Mouse (Mus musculus): ENCODE data around the gene Ezr. TPM values are rescaled to one million over a fixed set of nuclear protein-coding genes. Genes with fewer than 3 reads are reported as not detected.
A peak's percentile ranks its signal among the peaks of the same experiment; 100 is the strongest.

Gene Ezr
- polyA plus RNA-seq, 1 experiment from 2014 or later = 232 TPM

DNA sequence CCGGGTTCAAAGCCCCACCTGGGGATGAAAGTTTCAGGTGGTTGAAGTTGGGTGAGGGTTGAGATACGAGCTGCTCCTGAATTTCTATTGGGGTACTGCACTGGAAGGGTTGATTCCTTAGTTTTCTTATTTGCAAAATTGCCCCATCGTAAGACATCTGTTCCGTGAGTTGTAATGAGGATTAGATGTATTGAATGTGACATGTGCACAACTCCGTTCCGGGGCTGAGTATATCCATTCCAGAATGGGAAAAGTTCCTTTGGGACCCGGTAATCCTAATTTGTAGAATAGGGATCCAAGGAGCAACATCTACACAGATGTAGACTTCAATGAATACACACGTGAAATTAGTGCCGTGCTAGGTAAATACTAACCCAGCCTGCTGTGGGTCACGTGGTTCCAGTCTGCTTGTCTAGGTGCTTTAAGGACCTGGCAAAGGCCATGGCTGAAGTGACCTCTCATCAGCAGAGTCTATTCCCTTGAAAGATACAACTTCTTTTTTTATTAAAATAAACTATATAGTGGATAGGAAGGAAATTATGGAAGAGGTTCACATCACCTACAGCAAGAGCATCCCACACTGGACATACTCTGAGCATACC lies 1.3 kb upstream of the Ezr start:
- peak overlapping the region; percentile 86 for H3K4me3 ChIP-seq (replicated peaks)
- H3K27ac ChIP-seq = peak overlapping the region; percentile 96
- WGBS = 34% methylated on average over 10 of the region's 10 CpGs
- no peaks in the 10 kb centered on the region for H3K9me3 ChIP-seq
- no peak for ATAC-seq
- H3K27me3 ChIP-seq (replicated peaks) = no peaks in the 10 kb centered on the region
- H3K4me1 ChIP-seq (replicated peaks) = peaks cover 8% of the 10 kb centered on the region; the same call in 1 of the 2 replicates
- H3K36me3 ChIP-seq = no peaks in the 10 kb centered on the region
- peak overlapping the region; percentile 79 for H3K4me2 ChIP-seq (replicated peaks)
- peak overlapping the region; percentile 81 for H3K9ac ChIP-seq

DNA sequence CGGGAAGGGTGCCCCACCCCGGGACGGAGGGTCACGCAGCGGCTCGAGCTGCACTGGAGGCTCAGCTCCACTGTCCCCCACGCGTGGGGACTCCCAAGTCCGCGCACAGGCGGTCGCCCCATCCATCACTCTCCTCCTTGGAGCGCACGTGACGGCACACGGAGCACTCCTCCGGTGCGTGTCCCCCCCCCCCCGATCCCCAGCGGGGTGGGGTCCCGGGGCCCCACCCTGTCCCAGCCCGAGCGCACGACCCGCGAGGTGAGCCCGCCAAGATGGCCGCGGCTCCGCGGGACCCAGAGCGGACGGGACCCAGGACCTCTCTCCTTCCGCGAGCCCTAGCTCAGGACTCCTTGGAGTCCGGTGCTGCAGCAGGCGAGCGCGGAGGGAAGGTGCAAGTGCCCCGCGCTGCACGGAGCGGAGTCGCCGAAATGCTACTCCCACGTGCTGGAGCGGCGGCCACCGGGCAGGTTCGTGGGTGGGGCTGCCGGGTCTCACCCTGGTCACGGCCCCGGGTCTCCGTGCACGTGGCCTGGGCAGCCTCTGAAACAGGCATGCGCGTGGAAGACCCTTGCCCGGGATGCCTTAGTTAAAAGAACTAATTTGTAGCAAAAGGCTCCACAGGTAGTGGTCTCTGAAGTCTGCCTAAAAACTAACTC lies 550 bp upstream of the Ezr start:
- Histone ChIP-seq H3K4me1 (replicated peaks) (peaks cover 13% of the 10 kb centered on the region; the same call in 1 of the 2 replicates), H3K9ac (peak overlapping the region; percentile 81), H3K4me3 (replicated peaks) (peak overlapping the region; percentile 86), H3K27ac (peak overlapping the region; percentile 96), H3K4me2 (replicated peaks) (peak overlapping the region; percentile 79), H3K36me3 (no peaks in the 10 kb centered on the region), H3K9me3 (no peaks in the 10 kb centered on the region), H3K27me3 (replicated peaks) (no peaks in the 10 kb centered on the region)
- ATAC-seq = peak; percentile 75
- under 1% methylated on average over 58 of the region's 58 CpGs for WGBS

- ATAC-seq = peak; percentile 5; the same call in 1 of the 2 replicates
- Histone ChIP-seq H3K9ac (peak overlapping the region; percentile 81), H3K4me3 (replicated peaks) (peak overlapping the region; percentile 86), H3K27ac (peak overlapping the region; percentile 96), H3K4me2 (replicated peaks) (peak overlapping the region; percentile 79), H3K27me3 (replicated peaks) (no peaks in the 10 kb centered on the region), H3K36me3 (no peaks in the 10 kb centered on the region), H3K9me3 (no peaks in the 10 kb centered on the region), H3K4me1 (replicated peaks) (peaks cover 20% of the 10 kb centered on the region)
- WGBS = 1% methylated on average over 21 of the region's 21 CpGs
These were observed 504 bp downstream of the Ezr start for GRCm38 (mm10) chr17:6782033-6782526.

- Histone ChIP-seq H3K9me3 (no peaks in the 10 kb centered on the region), H3K36me3 (no peaks in the 10 kb centered on the region), H3K27me3 (replicated peaks) (no peaks in the 10 kb centered on the region), H3K4me2 (replicated peaks) (peak overlapping the region; percentile 88), H3K4me3 (replicated peaks) (peak overlapping the region; percentile 86), H3K9ac (no peak overlapping the region; the same call in 1 of the 2 replicates), H3K4me1 (replicated peaks) (peaks cover 26% of the 10 kb centered on the region), H3K27ac (no peak overlapping the region)
- WGBS = 35% methylated on average over 6 of the region's 6 CpGs
- ATAC-seq = no peak
These were observed 1.3 kb downstream of the Ezr start for GRCm38 (mm10) chr17:6781273-6781672.

DNA sequence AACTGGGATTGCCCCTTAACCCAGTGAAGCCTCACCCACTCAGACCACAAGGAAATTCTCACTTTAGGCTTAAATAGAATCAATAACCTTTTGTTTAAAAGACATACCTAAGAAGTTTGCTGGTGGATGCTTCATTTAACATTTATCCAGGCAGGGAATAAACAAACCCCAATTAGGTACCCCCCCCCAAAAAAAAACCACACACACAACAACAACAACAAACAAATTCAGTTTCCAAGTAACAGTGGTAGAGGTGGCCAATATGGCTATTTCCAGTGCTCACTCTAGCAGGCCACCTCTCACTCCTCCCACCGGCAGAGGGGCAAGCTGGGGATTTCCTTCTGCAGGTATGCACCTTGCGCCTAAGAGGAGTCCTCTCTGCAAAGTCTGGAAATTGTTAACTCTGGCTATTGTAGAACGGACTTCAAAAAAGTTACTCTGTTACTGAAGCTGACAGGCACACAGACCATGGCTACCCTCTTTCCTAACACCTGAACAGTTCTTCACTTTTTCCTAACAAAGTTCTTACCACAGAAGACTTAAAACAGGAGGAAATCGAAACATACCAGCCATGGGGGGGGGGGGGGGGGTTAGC lies 2.0 kb downstream of the Ezr start:
- Histone ChIP-seq H3K9me3 (no peaks in the 10 kb centered on the region), H3K36me3 (no peaks in the 10 kb centered on the region), H3K4me2 (replicated peaks) (peak overlapping the region; percentile 88), H3K27me3 (replicated peaks) (no peaks in the 10 kb centered on the region), H3K4me3 (replicated peaks) (peak overlapping the region; percentile 86), H3K9ac (no peak overlapping the region), H3K27ac (0 out of 2 replicates have a peak overlapping the region, but pooled peaks have one; percentile 27), H3K4me1 (replicated peaks) (peaks cover 28% of the 10 kb centered on the region)
- 38% methylated on average over 4 of the region's 4 CpGs for WGBS
- ATAC-seq = no peak

- 19% methylated on average over 7 of the region's 7 CpGs for WGBS
- H3K4me1 ChIP-seq (replicated peaks) = peaks cover 28% of the 10 kb centered on the region
- H3K9me3 ChIP-seq = no peaks in the 10 kb centered on the region
- H3K36me3 ChIP-seq = no peaks in the 10 kb centered on the region
- H3K4me3 ChIP-seq (replicated peaks) = peak overlapping the region; percentile 86
- H3K9ac ChIP-seq = peak overlapping the region; percentile 48; the same call in 1 of the 2 replicates
- H3K27me3 ChIP-seq (replicated peaks) = no peaks in the 10 kb centered on the region
- 0 out of 2 replicates have a peak, but pooled peaks have one; percentile 5 for ATAC-seq
- peak overlapping the region; percentile 88 for H3K4me2 ChIP-seq (replicated peaks)
- peak overlapping the region; percentile 81 for H3K27ac ChIP-seq
These were observed 3.0 kb downstream of the Ezr start for GRCm38 (mm10) chr17:6779632-6780031.

- WGBS = 6% methylated on average over 23 of the region's 23 CpGs
- peak; percentile 11; the same call in 1 of the 2 replicates for ATAC-seq
- Histone ChIP-seq H3K27me3 (replicated peaks) (no peaks in the 10 kb centered on the region), H3K4me2 (replicated peaks) (peak overlapping the region; percentile 88), H3K4me1 (replicated peaks) (peaks cover 30% of the 10 kb centered on the region), H3K9me3 (no peaks in the 10 kb centered on the region), H3K4me3 (replicated peaks) (peak overlapping the region; percentile 86), H3K36me3 (no peaks in the 10 kb centered on the region), H3K27ac (peak overlapping the region; percentile 81), H3K9ac (peak overlapping the region; percentile 48)
These were observed 3.6 kb downstream of the Ezr start for GRCm38 (mm10) chr17:6778771-6779509.

DNA sequence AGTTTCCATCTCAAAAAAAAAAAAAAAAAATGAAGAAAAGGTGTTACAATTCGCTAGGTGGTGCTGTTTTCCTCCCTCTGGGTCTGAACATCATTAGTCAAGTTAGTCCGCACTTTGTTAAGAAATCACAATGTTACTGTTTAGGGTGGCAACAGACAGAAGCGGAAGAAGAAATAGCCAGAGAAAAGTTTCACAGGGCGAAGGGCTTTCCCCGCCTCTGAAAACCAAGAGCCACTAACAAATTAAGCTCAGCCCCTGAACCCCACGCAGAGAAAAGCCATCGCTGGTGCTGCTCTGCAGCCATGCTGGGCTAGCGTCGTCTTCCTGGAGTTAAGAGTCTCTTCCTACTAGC lies 4.3 kb downstream of the Ezr start:
- Histone ChIP-seq H3K9me3 (no peaks in the 10 kb centered on the region), H3K9ac (peak overlapping the region; percentile 48), H3K27me3 (replicated peaks) (no peaks in the 10 kb centered on the region), H3K4me3 (replicated peaks) (peak overlapping the region; percentile 86), H3K36me3 (no peaks in the 10 kb centered on the region), H3K4me2 (replicated peaks) (peak overlapping the region; percentile 88), H3K4me1 (replicated peaks) (peaks cover 35% of the 10 kb centered on the region), H3K27ac (peak overlapping the region; percentile 81)
- WGBS = 2% methylated on average over 9 of the region's 9 CpGs
- no peak for ATAC-seq

GRCm38 (mm10) chr17:6777629-6778331 lies 4.8 kb downstream of the Ezr start:
- Histone ChIP-seq H3K4me3 (replicated peaks) (no peak overlapping the region), H3K27ac (peak overlapping the region; percentile 30; the same call in 1 of the 2 replicates)
- WGBS = 56% methylated on average over 12 of the region's 12 CpGs

GRCm38 (mm10) chr17:6777061-6777460 lies 5.5 kb downstream of the Ezr start:
- no peaks in the 10 kb centered on the region for H3K27me3 ChIP-seq (replicated peaks)
- H3K36me3 ChIP-seq = no peaks in the 10 kb centered on the region
- peak overlapping the region; percentile 88 for H3K4me2 ChIP-seq (replicated peaks)
- 0 out of 2 replicates have a peak overlapping the region, but pooled peaks have one; percentile 56 for H3K27ac ChIP-seq
- no peak overlapping the region for H3K9ac ChIP-seq
- 52% methylated on average over 6 of the region's 6 CpGs for WGBS
- no peaks in the 10 kb centered on the region for H3K9me3 ChIP-seq
- ATAC-seq = no peak
- no peak overlapping the region for H3K4me3 ChIP-seq (replicated peaks)
- H3K4me1 ChIP-seq (replicated peaks) = peaks cover 34% of the 10 kb centered on the region

More at GRCm38 (mm10) chr17:6777629-6778331, 4.8 kb downstream of the Ezr start:
- ATAC-seq = no peak
- peak overlapping the region; percentile 88 for H3K4me2 ChIP-seq (replicated peaks)
- H3K9ac ChIP-seq = no peak overlapping the region
- H3K9me3 ChIP-seq = no peaks in the 10 kb centered on the region
- no peaks in the 10 kb centered on the region for H3K36me3 ChIP-seq
- peaks cover 35% of the 10 kb centered on the region for H3K4me1 ChIP-seq (replicated peaks)
- H3K27me3 ChIP-seq (replicated peaks) = no peaks in the 10 kb centered on the region

- H3K9ac ChIP-seq = no peak overlapping the region
- peak overlapping the region; percentile 88; the same call in 1 of the 2 replicates for H3K4me2 ChIP-seq (replicated peaks)
- H3K27ac ChIP-seq = no peak overlapping the region
- H3K9me3 ChIP-seq = no peaks in the 10 kb centered on the region
- ATAC-seq = no peak
- H3K4me3 ChIP-seq (replicated peaks) = no peak overlapping the region
- H3K4me1 ChIP-seq (replicated peaks) = peaks cover 36% of the 10 kb centered on the region
- WGBS = 34% methylated on average over 5 of the region's 5 CpGs
- no peaks in the 10 kb centered on the region for H3K27me3 ChIP-seq (replicated peaks)
- no peaks in the 10 kb centered on the region for H3K36me3 ChIP-seq
These were observed 6.0 kb downstream of the Ezr start for GRCm38 (mm10) chr17:6776576-6776975.
